Mouse (Mus musculus) right cerebral cortex, postnatal 14 days (tissue): Measurements from ENCODE around the gene Map3k15.
A peak's percentile ranks its signal among the peaks of the same experiment; 100 is the strongest.

Source experiments
- DNase-seq: peaks from one replicate; pipeline ENCODE4 v3.0.0; 2022

Map3k15 gene

DNA sequence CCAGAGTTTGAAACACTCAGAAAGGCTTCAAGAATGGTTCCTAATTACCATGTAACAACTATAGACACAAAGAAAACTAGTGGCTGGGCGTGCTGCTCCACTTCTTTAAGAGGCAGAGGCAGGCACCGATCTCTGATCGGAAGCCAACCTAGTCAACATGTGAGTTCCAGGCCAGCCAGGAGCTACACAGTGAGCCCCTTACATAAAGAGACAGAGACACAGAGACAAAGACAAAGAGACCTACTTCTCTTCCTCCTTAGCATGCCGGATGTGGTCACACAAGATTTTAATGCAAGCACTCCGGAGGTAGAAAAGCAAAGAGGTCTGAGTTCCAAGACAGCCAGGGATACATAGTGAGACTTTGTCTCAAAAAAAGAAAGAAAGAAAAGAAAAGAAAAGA lies 147.9 kb downstream of the Map3k15 start:
- DNase-seq = no peak

DNA sequence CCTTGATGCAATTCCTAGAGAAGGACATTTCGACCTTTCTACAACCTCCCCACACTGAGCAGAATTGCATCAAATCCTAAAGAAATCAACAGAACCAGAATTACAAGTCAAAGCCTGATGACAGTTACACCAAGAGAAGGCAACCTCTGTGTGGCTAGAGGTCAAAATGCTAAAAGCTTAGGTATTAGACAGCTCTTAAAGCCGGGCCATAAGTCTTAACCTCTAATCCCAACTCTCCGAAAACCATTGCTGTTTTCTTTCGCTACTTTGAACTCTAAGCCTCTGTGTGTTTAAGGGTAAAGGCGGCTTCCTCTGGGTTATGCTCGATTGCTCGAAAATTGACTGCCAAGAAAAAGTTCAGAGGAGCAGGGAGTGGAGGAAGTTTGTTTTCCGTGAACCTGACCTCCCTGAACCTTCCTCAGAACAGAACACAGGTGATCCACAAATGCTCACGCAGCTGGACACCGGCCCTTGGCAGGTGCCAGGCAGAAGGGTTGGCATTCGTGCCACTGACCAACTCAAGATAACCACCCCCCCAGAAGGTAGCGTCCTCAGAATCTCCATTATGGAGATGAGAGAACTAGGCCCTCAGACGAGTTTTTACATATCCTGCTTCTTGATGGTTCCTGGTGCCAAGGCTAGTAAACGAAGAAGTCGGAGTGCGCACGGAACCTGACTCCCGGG lies 149.1 kb downstream of the Map3k15 start:
- no peak for DNase-seq

DNA sequence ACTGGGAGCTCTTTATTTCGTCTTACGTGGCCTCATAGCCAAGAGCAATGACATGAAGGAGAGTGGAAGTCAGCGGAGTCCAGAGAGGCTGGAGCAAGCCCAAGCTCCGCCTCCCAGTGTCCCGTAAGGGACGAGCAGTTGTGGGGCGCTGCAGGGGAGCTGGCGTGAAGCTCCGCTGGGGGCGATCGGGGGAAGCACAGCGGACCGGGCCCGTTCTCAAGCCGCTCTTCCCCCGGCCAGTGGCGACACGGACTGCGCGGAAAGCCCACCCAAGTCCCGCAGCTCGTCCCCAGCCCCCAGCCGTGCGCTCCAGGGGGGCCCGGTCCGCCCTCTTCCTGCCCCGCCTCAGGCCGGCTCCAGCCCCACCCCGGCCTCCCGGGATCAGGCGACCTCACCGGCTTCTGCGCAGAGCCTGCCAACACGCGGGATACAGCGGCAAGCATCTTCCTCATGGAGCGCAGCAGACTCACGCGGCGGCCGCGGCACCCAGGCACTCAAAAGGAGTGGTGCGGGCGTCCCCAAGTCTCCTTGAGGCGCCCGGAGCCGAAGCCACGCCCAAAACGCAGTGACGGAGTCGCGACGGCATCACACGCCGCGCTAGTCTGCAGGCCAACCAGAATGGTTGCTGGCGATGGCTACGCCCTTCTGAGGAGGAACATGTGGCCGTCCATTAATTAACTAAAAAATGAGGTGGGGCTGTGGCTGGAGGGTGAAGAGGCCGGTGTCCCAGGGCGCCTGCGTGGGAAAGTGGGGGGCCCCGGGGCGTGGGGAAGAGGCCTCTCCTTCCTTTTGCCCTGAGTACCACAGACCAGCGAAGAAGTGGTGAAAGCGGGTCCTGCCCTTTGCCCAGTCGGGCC lies 149.9 kb downstream of the Map3k15 start, which contains the start of gene Pdha1:
Pdha1 (minus strand) TSS at position 553 of the 857 bp plus-strand sequence.
- peak; percentile 81 for DNase-seq

DNA sequence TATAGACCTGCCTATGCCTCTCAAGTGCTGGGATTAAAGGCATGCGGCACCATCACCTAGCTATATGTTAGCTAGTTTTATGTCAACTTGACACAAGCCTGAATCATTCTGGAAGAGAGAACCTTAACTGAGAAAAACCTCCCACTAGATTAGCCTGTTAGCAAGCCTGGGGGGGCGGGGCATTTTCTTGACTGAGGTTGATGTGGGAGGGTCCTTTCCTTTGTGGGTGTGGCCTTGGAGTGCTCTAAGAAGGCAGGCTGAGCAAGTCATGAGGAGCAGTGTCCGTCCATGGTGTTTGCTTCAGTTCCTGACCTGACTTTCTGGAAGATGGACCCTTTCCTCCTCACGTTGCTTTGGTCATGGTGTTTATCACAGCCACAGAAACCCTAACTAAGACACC lies 158.6 kb downstream of the Map3k15 start:
- no peak for DNase-seq

DNA sequence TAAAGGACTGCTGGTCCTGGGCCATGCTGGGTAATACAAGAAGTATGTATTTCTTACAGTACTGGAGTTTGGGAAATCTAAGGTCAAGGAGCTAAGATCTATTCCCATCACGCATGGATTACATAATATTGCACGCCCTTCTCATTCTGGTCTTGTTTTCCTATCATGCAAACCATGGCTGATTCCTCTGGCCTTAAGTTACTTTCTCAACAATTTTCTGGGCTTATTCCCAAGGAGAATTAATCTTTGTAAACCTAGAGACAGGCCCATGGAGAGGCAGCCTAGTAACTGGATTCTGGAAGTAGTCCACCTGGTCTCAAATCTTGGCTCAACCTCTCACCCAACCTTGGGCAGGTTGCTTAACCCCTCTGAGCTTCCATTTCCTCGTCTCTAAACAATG lies 159.2 kb downstream of the Map3k15 start:
- DNase-seq = no peak

DNA sequence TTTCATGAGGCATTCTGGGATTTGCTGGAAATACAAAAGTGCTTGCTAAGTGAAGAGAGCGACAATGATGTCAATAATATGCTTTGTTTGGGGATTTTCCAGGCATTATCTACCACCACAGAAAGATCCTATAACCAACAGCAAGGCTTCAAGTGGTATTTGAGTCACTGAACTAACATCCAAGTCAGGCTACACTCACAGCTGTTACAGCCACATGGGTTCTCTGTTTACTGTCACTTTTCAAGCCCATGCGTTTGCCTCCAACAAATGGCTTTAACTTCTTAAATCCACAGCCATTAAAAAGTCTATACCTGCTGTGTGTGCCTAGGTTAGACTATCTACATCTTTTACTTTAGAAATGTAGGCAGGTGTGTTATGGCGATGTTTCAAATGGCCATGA lies 160.6 kb downstream of the Map3k15 start:
- no peak for DNase-seq

DNA sequence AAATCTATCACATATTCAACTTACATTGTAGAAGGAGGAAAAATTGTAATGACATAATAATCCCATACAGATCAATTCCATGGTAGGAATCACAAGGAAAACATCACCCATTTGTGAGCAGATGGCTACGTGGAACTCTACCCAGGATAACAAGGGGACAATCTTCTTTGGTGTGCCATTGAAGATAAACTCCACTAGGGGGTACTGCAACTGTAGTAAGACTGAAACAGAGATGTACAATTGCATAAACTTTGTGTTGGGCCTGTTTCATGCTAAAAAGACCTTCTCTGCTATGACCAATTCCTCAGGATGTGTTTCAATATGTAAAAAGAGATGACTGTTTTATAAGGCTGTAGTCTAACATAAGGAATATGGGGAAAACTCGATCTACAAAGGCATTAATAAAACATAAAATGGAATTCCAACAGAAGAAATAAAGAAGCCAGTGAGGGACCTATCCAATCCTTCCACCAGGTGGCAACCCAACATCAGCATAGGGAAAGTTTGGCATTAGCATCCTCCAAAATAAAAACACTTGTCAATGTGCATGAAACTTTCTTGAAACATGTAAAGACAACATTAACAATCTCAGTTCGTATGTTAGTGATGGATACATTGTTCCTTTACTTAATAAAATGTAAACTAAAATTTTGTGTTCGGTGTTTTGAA lies 165.0 kb downstream of the Map3k15 start:
- DNase-seq = no peak

DNA sequence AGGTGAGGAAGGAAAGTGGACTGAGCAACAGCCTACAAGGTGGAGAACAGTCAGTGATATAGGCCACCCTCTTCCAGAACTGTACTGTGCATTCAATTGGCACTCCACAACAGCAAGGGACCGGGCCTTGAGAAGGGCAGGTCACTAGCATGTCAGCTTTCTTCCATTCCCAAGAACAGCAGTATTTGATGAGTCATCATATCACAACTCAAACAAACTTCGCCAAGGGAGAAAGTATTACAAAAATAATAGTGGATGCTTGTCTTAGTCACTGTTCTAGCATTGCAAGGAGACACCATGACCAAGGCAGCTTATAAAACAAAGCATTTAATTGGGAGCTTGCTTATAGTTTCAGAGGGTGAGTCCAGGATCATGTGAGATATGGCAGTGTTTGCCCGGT lies 176.0 kb downstream of the Map3k15 start:
- no peak for DNase-seq

DNA sequence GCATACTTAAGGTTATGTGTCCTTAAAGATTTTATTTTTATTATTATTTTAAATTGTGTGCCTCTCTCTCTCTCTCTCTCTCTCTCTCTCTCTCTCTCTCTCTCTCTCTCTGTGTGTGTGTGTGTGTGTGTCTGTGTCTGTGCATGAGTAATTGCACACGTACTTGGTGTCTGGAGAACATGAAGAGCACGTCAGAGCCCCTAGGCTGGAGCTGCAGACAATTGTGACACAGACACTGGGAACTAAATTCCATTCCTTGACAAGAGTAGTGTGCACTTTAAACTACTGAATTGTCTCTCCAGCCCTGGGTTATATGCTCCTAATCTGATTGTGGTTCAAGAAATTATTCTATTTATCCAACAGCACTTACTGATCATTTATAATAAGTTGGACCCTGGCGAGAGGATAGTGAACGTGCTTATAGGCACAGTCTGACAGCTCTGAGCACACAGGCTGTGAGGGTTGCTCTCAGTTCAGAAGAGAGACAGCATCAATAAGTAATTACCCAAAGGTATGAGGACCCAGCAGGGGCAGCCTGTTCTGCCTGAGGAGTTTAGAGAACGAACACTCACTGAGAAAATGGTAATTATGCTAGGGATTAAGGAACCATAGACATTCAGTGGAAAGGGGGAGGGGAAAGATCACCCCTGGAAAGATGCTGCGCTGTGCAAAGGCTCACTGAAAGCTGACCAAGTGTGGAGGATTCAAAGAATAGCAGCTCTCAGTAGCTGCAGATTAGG lies 178.2 kb downstream of the Map3k15 start:
- no peak for DNase-seq

DNA sequence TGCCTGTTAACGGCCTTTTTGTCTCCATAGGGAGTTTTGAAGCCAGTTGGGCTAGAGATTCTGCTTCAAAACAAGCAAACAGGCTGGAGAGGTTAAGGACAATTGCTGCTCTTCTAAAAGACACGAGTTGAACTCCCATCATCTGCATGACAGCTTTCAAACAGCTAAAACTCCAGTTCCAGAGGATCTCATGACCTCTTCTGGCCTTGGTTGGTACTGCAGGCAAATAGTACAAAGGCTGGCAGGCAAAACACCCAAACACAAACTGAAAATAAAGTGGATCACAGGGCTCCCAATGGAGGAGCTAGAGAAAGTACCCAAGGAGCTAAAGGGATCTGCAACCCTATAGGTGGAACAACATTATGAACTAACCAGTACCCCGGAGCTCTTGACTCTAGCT lies 181.9 kb downstream of the Map3k15 start:
- peak; percentile 60 for DNase-seq
